Mouse (Mus musculus) cerebellum, adult 11 months (tissue): ENCODE data around the gene Cdc42ep3.

Experiments used
- DNase-seq: peaks from one replicate; pipeline ENCODE4 v3.0.0; 2022

Gene Cdc42ep3

DNA sequence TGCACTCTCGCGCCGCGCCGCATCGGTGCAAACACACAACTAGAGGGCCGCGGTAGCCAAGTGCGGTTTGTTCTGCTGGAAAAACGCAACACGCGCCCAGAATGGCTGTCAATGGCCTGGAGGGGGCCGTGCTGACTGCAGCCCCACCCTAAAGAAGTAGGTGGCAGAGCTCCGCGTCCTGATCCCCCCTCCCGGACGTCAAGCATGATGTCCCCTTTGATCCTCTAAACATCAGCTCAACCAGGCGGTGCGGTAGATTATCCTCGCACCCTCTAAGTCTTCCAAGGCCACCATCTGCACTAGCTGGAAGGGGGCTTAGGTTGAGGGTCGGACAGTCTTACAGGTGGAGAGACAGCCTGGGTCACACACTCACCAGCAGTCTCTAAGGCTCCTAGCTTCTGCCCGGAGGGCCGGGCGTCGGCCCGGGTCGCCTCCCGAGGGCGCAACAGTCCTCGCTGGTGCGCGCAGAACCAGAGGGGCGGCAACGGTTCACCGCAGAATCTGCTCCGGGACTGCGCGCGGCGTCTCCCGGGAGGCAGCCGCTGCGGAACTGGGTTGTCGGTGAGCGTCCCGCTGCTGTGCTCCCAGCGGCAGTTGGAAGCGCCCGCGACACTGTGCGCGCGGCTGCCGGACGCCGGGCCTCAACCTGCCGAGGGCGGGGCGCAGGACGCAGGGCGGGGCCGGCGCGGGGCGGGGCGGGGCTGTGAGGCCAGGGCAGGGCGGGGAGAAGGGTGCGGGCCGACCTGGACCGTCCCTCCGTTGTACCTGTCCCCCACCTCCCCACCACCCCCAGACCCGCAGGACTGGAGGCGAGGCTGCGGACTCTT lies at the start of gene Cdc42ep3:
Cdc42ep3 (minus strand) TSS at position 648 of the 827 bp plus-strand sequence.
- DNase-seq = peak; percentile 78

GRCm38 (mm10) chr17:79400356-79400755 lies 45.5 kb upstream of the Cdc42ep3 start:
- no peak for DNase-seq

DNA sequence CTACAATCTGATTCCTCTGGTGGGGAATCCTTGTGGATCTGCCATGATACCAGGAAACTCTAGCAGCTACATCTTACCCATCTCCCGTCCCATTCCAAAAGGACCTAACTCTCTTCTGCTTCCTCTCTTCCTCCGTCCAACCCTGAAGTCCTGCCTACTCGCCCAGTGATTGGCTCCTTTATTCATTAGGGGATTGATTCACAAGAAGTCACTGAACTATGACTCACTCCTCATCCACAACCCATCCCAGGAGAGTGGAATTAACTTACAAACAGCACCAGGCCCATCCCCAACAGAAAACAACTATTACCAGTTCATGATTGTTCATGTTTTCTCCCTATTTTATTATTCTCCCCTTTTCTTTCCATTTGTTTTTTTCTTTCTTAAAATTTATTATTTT lies 43.5 kb upstream of the Cdc42ep3 start:
- no peak for DNase-seq

DNA sequence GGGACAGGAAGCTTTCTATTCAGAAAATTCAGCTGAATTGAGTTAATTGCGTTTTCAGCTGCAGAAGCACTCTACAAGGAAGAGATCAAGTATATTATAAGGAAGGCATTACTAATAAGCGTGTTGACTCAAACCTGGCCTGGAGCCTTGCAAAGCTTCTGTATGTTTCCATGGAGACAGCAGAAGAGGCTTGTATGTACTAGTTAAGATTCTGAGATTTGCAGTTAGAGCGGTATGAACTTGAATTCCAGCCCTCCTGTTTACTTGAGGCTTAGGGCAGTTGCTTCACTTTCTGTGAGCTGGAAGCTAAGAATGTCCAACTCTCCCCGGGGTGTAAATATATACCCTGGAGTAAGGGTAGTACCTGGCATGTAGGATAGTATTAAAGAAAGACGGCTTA lies 39.9 kb upstream of the Cdc42ep3 start:
- no peak for DNase-seq

- no peak for DNase-seq
Observed at GRCm38 (mm10) chr17:79393886-79394285, 39.0 kb upstream of the Cdc42ep3 start.

GRCm38 (mm10) chr17:79387465-79388066 lies 32.7 kb upstream of the Cdc42ep3 start:
- DNase-seq = no peak

DNA sequence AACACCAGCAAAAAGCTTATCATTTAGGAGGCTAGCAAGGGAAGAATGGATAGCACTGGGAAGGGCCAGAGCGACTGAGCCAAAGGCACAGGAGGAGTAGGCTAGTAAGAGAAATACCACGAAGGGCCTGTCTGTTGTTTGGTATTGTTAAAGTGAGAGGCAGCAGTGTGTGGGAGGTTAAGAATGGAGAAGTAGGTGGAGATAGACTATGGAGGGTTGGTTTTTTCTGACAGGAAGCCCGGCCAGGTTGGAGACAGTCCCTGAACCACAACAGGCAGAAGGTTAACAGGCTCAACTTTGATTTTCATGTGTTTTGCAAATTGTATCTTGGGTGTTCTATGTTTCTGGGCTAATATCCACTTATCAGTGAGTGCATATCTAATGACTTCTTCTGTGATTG lies 26.6 kb upstream of the Cdc42ep3 start:
- DNase-seq = no peak

GRCm38 (mm10) chr17:79379191-79379590 lies 24.3 kb upstream of the Cdc42ep3 start:
- no peak for DNase-seq

GRCm38 (mm10) chr17:79376434-79377210 lies 21.7 kb upstream of the Cdc42ep3 start:
- no peak for DNase-seq

DNA sequence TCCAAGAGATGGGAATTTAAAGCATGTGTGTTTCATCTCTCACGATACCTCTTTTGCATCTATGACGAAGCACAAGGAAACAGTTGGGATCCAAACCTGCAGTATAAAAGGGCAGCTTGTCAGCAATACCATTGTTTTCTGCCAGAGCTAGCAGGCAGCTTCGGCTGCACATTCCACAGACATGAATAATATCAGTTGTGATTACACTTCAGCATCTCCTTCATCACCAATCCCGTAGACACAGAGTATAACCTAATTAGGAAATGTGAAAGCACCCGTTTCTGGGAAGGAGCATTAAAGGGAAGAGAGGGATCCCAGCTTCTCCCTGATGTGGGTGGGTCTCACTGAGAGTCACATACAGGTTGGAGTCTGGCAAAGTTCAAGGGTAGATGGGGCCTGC lies 18.1 kb upstream of the Cdc42ep3 start:
- no peak for DNase-seq

- no peak for DNase-seq
Observed at GRCm38 (mm10) chr17:79364749-79365450, 10.0 kb upstream of the Cdc42ep3 start.

DNA sequence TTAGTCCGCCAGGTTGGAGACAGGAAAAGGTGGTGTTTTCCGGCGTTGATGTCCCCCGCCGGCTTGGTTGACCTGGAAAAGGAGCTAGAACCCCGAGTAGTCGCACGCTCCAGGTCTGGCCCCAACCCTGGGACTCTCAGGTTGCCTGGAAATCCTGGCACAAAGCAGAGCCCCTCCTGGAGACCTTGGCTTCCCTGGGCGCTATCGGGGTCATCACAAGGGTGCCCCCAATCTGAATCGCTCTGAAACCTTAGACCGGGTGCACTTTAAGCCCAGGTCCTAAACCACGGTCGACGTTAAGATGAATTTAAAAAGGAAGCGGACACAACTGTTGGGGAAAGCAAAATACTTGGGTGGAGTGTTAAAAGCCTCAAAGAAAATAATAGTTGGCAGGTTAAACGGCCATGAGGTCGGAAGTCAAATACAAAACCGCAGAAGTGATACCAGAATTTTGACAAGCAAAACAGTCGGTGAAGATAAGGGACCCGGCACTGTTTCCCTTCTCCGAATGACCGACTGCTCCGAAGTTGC lies 1.2 kb upstream of the Cdc42ep3 start:
- DNase-seq = no peak

DNA sequence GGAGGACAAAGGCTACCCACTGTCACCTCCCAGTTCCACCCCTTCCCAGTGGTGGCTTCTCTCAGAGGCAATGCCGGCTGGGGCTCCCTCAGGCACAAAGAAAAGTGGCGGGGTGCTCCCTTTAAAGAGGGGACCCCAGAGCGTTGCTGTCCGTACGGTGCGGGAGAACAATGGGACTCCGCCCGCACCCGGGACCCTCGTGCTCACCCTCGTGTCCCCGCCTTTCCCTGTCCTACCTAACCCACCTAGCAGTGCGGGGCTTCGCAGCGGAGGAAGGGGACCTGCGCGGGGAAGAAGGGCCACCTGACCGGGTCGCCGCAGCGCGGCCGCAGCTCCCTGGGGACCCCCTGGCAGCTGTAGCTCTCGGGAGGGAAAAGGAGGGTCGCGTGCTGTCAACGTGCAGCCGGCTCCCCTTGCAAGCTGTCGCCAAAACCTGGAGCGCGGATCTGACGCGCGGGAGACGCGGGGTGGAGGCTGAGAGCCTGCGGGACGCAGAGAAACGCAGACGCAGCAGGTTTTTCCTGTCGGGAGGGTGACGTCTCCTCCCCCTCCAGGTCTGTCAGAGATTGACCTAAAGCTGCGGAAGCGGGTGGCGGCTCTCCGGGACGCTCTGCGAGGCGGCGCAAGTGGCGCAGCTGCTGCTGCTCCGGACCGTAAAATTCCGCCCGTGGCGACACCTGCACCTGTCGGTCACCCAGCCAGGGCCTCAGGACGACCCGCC lies 540 bp upstream of the Cdc42ep3 start:
- peak; percentile 78 for DNase-seq

DNA sequence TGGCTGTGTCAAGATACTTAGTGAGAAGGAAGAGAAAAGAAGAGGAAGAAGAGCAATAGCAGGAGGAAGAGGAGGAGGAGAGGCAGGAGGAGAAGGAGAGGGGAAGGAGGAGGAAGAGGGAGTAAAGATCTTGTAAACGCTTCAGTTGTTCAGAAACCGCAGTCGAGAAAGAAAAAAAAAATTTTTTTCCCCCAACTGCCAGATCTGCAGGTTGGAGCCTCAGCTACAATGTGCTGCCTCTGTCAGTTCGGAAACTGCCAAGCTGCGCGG lies 782 bp downstream of the Cdc42ep3 start:
- no peak for DNase-seq

- DNase-seq = no peak
Observed at GRCm38 (mm10) chr17:79353446-79354173, 1.3 kb downstream of the Cdc42ep3 start.

DNA sequence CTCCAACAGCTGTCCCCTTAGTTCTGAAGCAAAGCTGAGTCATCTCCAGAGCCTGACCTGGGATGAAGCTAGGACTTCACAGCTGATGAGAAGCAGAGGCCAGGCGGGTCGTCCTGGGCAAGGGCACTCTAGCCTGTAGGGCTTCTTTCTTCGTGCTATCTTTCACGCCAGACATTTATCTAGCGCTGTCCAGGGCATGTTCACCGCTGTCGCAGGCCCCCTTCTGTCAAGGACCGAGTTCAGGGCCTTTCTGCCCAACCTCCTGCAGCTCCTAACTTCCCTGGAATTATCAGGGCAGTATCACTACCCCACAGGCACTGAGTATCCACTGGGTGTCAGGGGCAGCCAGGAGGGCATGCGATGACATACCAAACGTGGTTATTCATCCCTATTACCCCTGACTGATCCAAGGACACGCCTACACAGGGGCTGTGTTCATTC lies 4.1 kb downstream of the Cdc42ep3 start:
- no peak for DNase-seq

DNA sequence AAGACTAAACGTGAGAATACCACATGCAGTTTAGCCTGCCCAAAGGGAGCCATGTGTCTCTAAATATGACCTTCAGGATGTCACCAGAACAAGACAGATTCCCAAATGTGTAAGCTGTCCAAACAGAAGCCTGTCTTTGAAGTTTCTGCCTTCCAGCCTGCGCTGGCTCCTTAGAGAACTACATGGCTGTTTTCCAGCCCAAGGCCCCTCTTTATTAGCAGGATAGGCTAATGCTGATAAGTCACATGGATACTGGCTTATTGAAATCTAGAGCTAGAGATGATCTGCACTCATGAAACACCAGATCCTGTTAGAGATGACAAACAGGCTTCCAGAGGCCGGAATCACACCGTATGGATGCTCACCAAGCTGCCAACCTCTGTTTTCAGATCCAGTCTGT lies 5.5 kb downstream of the Cdc42ep3 start:
- no peak for DNase-seq

- DNase-seq = no peak
Observed at GRCm38 (mm10) chr17:79347920-79348589, 6.8 kb downstream of the Cdc42ep3 start.

DNA sequence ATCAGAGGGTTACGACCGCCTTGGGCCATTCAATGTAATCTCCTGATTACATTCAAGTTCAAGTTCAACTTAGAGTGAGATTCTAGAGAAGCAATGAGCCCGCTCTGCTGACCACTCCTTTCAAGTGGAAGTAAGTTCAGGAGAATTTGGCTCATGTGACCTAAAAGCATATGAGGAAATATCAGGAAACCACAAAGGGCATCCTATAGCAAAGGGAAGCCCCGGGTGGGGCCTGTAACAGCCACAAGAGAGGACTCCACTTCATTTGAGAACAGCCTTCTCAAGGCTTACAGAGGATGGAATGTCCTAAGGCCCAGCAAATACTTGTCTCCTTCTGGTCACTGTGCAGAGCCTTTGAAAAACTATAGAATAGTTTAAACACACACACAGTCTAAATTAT lies 7.6 kb downstream of the Cdc42ep3 start:
- DNase-seq = no peak

DNA sequence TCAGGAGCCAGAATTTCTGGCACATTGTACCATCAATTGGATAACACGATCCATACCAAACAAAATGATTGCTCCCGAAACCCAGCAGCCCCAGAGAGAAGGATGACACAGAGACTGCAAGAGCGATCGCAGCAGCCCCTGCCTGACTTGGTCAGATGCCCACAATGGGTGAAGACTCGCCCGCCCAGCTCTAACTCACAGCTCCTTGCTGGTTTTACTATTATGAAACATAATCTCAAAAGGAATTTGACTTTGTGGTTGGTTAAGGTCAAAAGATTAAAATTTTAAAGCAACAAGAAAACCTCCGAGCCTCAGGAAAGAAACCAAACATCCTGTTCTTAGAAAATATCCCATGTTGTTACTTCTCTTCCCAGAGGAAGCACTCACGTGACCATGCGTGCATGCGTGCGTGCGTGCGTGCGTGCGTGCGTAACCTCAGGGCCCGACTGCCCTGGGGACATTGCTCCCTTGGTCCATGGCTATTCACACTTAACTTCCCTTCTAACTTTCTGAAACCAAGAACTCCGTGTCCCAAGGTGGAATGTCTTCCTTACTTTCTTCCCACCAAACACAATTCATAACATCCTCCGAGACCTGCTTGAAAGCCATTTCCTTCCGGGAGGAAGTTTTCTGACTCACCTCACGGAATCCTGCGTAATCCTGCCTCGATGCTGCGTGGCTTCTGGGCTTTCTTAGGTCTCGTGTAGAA lies 9.7 kb downstream of the Cdc42ep3 start:
- DNase-seq = no peak
